Mouse (Mus musculus): Measurements from ENCODE around the gene Mlh3. TPM values are rescaled to one million over a fixed set of nuclear protein-coding genes. Genes with fewer than 3 reads are reported as not detected.
A peak's percentile ranks its signal among the peaks of the same experiment; 100 is the strongest.

Gene Mlh3
- total RNA-seq, 2 experiments from 2014 or later: 8.9 to 10.6 TPM

DNA sequence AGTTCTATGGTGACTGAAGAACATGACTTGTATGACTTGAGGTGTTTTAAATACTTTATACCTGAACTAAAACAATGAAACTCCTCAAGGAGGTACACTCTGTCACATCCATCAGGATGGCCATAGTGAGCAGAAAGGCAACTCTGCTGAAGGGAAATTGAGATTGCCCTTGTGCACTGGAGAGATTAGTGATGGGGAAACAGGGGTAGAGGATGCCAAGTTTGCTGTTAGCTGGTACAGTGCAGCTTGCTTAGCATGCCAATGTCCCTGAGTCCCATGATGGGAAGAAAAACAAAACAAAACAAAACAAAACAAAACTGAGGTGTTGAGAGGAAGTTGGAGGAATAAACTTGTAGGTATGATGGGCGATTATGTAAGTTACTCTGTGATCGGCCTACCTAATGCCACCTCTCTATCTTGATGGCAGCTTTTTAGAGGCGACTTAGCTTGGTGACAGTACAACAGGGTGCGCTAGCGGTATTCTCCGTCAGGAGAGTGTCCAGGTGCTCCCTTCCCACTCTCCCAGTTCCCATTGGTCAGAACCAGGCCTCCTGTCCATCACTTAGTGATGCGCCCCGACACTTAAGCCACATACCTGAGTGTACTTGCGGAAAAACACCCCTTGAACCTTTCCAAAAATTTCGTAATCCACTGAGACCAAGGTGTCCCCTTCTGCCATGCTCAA lies 9.1 kb upstream of the Mlh3 start:
- DNase-seq: no peak
- intact Hi-C loops (cut with DNase I): no loop called here
- no peak for TF ChIP-seq CTCF (IDR thresholded peaks at IDR 0.05)
- Histone ChIP-seq H3K27ac (peak overlapping the region; percentile 91), H3K4me3 (peak overlapping the region; percentile 80)

DNA sequence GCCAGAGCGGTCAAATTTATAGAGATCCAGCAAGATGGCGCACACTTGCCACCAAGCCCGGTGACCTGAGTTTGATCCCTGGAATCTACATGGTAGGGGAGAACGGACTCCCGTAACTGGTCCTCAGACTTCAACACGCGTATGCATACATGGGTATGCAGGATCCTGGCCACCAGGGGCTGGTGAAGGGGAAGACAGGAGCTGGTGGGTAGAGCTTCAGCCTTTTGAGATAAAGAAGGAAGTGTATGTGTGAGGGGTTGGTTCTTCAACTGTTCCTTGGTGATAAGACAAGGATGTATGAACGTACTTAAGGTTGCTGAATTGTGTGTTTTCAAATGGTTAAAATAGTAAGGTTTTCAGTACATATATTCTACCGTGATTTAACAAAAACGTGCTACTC lies 8.5 kb upstream of the Mlh3 start:
- intact Hi-C loops (cut with DNase I): no loop called here
- Histone ChIP-seq H3K27ac (no peak overlapping the region), H3K4me3 (no peak overlapping the region)
- no peak for DNase-seq
- TF ChIP-seq CTCF (IDR thresholded peaks at IDR 0.05): no peak

DNA sequence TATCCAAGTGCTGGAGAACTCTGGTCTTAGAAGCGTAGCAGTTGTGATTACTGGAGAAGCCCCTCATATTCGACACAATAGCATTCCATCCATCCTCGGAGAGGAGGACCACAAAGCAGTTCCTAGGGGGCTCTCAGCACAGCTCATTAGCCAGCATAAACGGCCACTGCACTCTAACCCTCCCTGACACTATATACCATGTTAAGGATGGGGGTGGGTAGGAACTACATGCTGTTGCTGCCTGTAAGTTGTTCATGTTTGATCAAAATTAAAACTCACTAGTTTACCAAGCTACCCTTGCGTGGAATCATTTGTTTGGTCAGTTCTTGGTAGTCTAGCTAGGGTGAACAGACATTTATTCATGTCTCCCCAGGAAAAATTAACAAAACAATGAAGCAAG lies 5.9 kb upstream of the Mlh3 start:
- no peak for DNase-seq
- no peak overlapping the region for H3K4me3 ChIP-seq
- TF ChIP-seq CTCF (IDR thresholded peaks at IDR 0.05): no peak
- intact Hi-C loops (cut with DNase I): no loop called here
- no peak overlapping the region for H3K27ac ChIP-seq

DNA sequence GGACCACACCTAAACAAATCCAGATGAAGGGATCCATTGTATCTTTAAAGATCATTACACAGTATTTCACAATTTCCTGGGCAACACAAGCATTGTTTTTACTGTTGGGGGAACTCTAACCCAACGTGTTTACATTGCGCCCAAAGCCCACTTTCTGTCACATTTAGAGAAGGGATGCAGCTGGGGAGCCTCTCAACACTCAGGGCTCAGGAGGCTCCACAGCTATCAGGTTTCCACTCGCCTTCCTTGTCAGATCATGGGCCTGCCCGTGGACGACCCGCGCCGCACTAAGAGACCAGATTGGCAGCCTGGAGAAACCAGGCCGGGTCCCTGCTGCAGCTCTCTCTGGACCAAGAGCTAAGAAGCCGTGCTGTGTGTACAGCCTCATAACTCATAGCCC lies 3.1 kb upstream of the Mlh3 start:
- Histone ChIP-seq H3K27ac (no peak overlapping the region), H3K4me3 (no peak overlapping the region)
- TF ChIP-seq CTCF (IDR thresholded peaks at IDR 0.05): no peak
- intact Hi-C loops (cut with DNase I): loop anchor here (5.0 kb wide), 1 partner anchor 51 kb away; no protein-coding TSS in a partner anchor
- DNase-seq: no peak

DNA sequence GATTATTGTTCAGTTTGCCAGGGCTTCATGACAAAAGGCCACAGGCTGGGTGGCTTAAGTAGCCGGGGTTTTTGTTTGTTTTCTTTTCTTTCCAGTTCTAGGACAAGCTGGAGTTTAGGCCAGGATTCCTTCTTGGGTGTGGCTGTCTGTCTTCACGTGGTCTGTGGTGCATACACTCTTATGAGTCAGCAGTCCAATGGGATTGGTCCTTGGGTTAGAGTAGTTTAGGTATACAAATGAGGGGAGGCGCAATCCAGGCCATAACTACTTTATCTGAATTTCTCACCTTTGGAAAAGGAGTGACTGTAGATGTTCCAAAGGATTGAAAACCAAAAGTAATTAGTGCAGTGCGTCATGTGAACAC lies 1.4 kb upstream of the Mlh3 start:
- Histone ChIP-seq H3K27ac (no peak overlapping the region), H3K4me3 (no peak overlapping the region)
- no peak for DNase-seq
- TF ChIP-seq CTCF (IDR thresholded peaks at IDR 0.05): no peak
- intact Hi-C loops (cut with DNase I): loop anchor here (5.0 kb wide), 1 partner anchor 50 kb away; no protein-coding TSS in a partner anchor

DNA sequence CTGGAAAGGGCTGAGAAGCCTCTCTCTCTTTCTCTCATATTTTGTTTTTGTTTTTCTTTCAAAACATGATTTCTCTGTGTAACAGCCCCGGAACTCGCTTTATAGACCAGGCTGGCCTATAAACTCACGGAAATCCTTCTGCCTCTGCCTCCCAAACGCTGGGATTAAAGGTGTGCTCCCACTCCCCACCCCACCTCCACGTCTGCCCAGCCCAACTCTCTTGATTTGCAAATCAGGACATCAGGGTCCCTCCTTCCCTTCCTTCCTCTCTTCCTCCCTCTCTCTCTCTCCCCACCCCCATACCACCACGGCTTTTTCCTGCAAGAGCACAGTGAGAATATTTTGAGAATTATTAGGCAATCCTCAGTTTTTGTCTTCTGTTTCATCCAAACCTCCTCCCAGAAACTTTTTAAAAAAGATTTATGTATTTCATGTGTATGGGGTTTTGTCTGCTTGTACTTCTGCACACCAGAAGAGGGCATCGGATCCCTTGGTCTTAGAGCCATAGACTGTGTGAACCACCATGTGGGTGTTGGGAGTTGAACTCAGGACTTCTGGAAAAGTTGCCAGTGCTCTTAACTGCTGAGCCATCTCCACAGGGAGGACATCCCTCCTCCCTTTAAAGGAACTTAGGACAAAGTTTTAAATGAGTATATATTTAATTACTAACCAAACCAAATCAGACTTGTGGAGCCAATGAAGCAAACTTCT lies 888 bp upstream of the Mlh3 start:
- no peak for TF ChIP-seq CTCF (IDR thresholded peaks at IDR 0.05)
- Histone ChIP-seq H3K27ac (no peak overlapping the region), H3K4me3 (no peak overlapping the region)
- no peak for DNase-seq
- intact Hi-C loops (cut with DNase I): loop anchor here (5.0 kb wide), 1 partner anchor 49 kb away; no protein-coding TSS in a partner anchor

DNA sequence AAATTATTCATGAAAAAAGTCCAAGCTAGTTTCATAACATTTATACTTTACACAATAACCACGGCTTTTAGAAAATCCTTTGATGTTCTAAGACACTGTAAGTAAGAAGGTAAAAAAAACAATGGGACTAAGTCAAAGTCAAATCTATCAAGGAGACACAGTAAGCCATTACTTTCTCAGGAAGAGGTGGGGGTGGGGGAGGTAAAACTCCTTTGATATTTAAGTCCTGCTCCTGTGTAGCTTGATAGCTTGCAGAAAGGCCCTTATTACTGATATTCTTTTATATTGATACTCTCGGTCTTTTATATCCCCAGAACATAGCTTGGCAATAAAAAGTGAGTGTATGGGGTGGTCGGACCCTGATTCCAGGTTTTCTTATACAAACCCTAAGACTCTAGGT lies 578 bp downstream of the Mlh3 start:
- intact Hi-C loops (cut with DNase I): loop anchor here (5.0 kb wide), 1 partner anchor 48 kb away; no protein-coding TSS in a partner anchor
- DNase-seq: no peak
- Histone ChIP-seq H3K4me3 (peak overlapping the region; percentile 82), H3K27ac (peak overlapping the region; percentile 90)
- no peak for TF ChIP-seq CTCF (IDR thresholded peaks at IDR 0.05)

DNA sequence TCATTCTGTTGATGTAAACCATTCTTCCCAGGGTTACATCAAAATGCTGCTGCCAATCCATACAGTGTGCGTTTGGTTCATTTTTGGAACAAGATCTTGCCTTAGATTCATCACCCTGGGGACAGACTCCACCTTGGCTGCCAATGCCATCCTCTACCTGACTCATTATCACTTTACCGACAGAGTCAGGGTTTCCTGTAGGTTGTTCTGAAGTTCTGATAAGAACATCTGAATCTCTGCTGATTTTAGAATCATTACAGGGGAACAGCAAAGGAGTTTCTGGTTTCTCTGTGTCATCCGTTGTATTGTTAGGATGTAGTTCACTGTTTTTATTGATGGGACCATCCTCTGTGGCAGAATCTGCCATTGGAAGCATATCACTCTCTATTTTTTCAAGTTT lies 4.2 kb downstream of the Mlh3 start:
- intact Hi-C loops (cut with DNase I): no loop called here
- no peak for DNase-seq
- TF ChIP-seq CTCF (IDR thresholded peaks at IDR 0.05): no peak
- H3K27ac ChIP-seq: no peak overlapping the region
- H3K4me3 ChIP-seq: no peak overlapping the region

DNA sequence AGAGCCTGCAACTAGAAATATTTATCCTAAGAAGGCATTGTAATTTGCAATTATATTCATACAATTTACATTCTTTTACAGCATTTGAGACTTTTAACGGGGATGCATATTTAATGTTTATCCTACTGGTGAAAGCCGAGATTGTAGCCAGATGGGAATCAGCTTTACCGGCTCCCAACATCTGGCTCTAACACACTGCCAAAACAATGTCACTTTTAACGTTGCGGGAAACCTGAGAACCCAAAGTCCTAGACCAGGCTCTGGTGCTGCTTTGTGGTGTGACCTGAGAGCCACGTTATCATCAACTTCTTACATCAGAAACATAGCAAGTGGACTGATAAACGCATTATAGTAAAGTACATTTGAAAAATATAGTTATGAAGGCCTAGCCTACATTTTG lies 5.5 kb downstream of the Mlh3 start:
- Histone ChIP-seq H3K27ac (no peak overlapping the region), H3K4me3 (no peak overlapping the region)
- intact Hi-C loops (cut with DNase I): no loop called here
- no peak for TF ChIP-seq CTCF (IDR thresholded peaks at IDR 0.05)
- DNase-seq: no peak

DNA sequence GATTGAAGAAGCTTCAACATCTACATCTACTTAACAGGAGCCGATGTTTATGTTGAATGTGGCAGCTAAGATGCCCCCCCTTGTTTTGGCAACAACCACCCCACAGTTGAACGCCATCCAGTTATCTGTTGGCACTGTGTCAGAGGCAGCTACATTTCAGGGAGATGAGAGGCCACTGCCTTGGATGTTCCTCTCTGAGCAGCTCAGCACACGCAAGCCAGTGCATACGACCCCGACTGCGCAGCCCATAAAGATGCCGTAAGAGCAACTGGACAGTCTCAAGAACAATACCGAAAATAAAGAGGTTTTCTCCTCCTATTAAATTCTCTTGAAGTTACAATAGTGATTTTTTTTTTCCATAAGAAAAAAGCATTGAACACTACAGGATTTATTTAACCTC lies 5.9 kb downstream of the Mlh3 start:
- intact Hi-C loops (cut with DNase I): no loop called here
- H3K4me3 ChIP-seq: no peak overlapping the region
- TF ChIP-seq CTCF (IDR thresholded peaks at IDR 0.05): no peak
- no peak for DNase-seq
- no peak overlapping the region for H3K27ac ChIP-seq

DNA sequence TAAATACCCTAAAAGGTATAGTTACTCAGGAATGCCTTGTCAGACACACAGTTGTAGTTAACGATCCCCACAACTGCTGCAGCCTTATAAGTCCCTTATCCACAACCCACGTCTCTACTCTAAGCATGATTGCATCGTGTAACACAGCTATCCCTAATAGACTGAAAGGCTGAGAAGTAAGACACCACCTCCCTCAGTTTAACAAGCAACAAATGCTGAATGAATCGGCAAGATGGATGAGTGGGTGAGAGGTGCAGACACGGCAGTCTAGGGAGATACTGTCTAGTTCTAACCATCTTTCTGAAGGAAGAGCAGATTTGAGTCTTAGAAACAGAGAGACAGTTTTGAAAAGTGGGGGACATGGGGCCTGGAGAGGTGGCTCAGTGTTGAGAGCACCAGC lies 7.2 kb downstream of the Mlh3 start:
- no peak for TF ChIP-seq CTCF (IDR thresholded peaks at IDR 0.05)
- Histone ChIP-seq H3K4me3 (no peak overlapping the region), H3K27ac (no peak overlapping the region)
- intact Hi-C loops (cut with DNase I): no loop called here
- DNase-seq: no peak

DNA sequence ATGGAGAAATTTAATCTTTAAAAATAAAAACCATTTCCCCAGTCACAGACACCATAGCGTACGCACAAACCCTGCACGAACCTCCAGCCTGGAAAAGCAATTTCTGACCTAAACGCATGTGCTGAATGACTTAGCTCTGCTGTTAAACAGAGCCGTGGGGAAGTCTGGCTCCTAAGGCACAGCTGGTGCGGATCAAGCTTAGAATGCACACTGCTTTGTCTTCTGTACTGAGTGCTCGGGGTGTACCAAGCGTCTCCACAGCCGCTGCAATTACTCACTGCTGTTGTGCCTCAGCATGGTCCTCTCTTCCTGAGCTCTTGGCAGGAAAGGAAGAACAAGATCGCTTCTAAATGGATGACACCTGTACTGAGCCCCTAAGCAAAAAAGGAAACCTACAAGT lies 7.9 kb downstream of the Mlh3 start:
- DNase-seq: no peak
- Histone ChIP-seq H3K27ac (peak overlapping the region; percentile 28; the same call in 1 of the 2 replicates), H3K4me3 (no peak overlapping the region)
- intact Hi-C loops (cut with DNase I): no loop called here
- no peak for TF ChIP-seq CTCF (IDR thresholded peaks at IDR 0.05)

DNA sequence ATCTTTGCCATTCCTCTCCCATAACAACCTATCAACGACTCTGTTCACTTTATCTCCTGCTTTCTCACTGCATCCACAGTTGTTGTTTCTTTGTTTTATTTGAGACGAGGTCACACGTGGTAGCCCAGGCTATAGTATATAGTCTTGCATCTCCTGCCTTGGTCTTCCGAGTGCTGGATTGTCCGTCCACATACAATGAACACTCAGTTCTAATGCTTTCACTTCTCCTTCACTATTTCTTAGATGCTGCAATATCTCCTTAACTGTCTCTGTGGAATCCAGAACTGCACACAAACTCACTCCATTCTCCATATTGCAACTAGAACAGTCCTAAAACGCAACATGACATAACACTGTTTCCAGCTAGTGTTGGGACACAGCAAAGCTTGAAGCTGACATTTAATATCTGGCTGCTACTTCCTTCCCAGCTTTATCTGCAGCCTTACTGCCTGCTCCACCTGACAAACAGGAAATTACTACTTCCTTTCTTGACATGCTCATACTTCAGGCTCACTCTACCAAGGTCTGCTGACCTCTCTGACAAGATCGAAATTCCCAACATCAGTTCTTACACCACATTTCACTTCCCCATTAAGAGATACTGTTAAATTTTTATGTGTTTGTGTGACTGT lies 13.3 kb downstream of the Mlh3 start:
- TF ChIP-seq CTCF (IDR thresholded peaks at IDR 0.05): no peak
- H3K4me3 ChIP-seq: no peak overlapping the region
- H3K27ac ChIP-seq: peak overlapping the region; percentile 55
- intact Hi-C loops (cut with DNase I): no loop called here
- DNase-seq: no peak
